Comparison of ENCODE assay signal across 9 mouse cellular contexts in genomic region chr10:84438049-84438422, GRCm38 (mm10). TPM values are rescaled to one million over a fixed set of nuclear protein-coding genes. Genes with fewer than 3 reads are reported as not detected.
DNase-seq lines count a peak whose midpoint lies in the region; ATAC-seq and TF ChIP-seq lines count a peak whose summit lies in the region.
"Had no signal": no experiment of that assay in that cellular context is flagged by ENCODE, and none has a peak within 500 bp of the region (broad histone marks: within the 10 kb centered on the region; RNA-seq: fewer than 3 reads in every experiment).

No protein-coding gene starts in this region.

- no peaks in the 10 kb centered on the region for H3K79me2 ChIP-seq in CH12.LX (replicated peaks; ENCODE audit: control insufficient read depth, extremely low read depth, insufficient read depth, poor library complexity, severe bottlenecking)

- intact Hi-C loops in heart, postnatal 14 days (cut with DNase I) = loop anchor here (1.0 to 5.0 kb wide), 5 partner anchors 43 to 619 kb away; no protein-coding TSS in a partner anchor

- WGBS in forebrain, embryonic 14.5 days = 0% methylated on average over 7 of the region's 7 CpGs
- WGBS in large intestine, adult 2 months = 2% methylated on average over 7 of the region's 7 CpGs
- WGBS in liver, postnatal 0 days (ENCODE audit: insufficient replicate concordance) = 0% methylated on average over 7 of the region's 7 CpGs
- WGBS in neural tube, embryonic 14.5 days = 0% methylated on average over 7 of the region's 7 CpGs

- H3K9me3 ChIP-seq in CH12.LX (replicated peaks; ENCODE audit: low read length) = no peaks in the 10 kb centered on the region
- H3K9me3 ChIP-seq in forebrain, embryonic 14.5 days (replicated peaks; ENCODE audit: control insufficient read depth, low read length) = no peaks in the 10 kb centered on the region
- H3K9me3 ChIP-seq in liver, postnatal 0 days (ENCODE audit: low read length) = no peaks in the 10 kb centered on the region
- H3K9me3 ChIP-seq in neural tube, embryonic 14.5 days (ENCODE audit: control insufficient read depth, low read length) = no peaks in the 10 kb centered on the region
- H3K9me3 ChIP-seq: liver, embryonic 15.5 days had no signal

- peak; percentile 69 for ATAC-seq in forebrain, embryonic 14.5 days
- no peak for ATAC-seq in liver, postnatal 0 days
- peak; percentile 67 for ATAC-seq in neural tube, embryonic 14.5 days (ENCODE audit: low read depth)

- dilution Hi-C loops in CH12.LX (cut with MboI; ENCODE audit: extremely low pct_ligation_motif_present, extremely low pct_unique_long_range_greater_than_20kb, low sequenced_read_pairs) = no loop called here

- H3K4me3 ChIP-seq in CH12.LX (replicated peaks in 1 of 3; ENCODE audit: low read depth in 2 of 3, low read length in 2 of 3, poor library complexity in 1 of 3) = peak overlapping the region in 1 of 3 experiments; percentile 83
- H3K4me3 ChIP-seq in forebrain, embryonic 14.5 days (ENCODE audit: low read depth, low read length) = peak overlapping the region; percentile 84
- H3K4me3 ChIP-seq in liver, postnatal 0 days (ENCODE audit: low read depth, low read length) = no peak overlapping the region
- peak overlapping the region; percentile 86 for H3K4me3 ChIP-seq in neural tube, embryonic 14.5 days (ENCODE audit: low read depth, low read length)
- H3K4me3 ChIP-seq in testis, adult 2 months (ENCODE audit: control insufficient read depth, low read depth, low read length) = no peak overlapping the region
- H3K4me3 ChIP-seq: liver, embryonic 15.5 days had no signal

- H3K4me2 ChIP-seq in CH12.LX (ENCODE audit: insufficient read depth, low read depth, poor library complexity, severe bottlenecking) = peak overlapping the region; percentile 54
- H3K4me2 ChIP-seq in forebrain, embryonic 14.5 days (ENCODE audit: low read length) = peak overlapping the region; percentile 92
- H3K4me2 ChIP-seq in liver, postnatal 0 days (ENCODE audit: low read depth, low read length) = peak overlapping the region; percentile 40
- peak overlapping the region; percentile 89 for H3K4me2 ChIP-seq in neural tube, embryonic 14.5 days (ENCODE audit: low read depth, low read length)
- H3K4me2 ChIP-seq: liver, embryonic 15.5 days had no signal

- H3K9ac ChIP-seq in CH12.LX (ENCODE audit: insufficient read depth, low read depth) = no peak overlapping the region
- H3K9ac ChIP-seq in forebrain, embryonic 14.5 days (ENCODE audit: low read length) = peak overlapping the region; percentile 100
- no peak overlapping the region for H3K9ac ChIP-seq in liver, postnatal 0 days (replicated peaks)
- peak overlapping the region; percentile 100 for H3K9ac ChIP-seq in neural tube, embryonic 14.5 days (replicated peaks; ENCODE audit: low read depth, low read length)
- H3K9ac ChIP-seq: liver, embryonic 15.5 days had no signal

- in situ Hi-C loops in CH12.LX (cut with MboI; ENCODE audit: low pct_ligation_motif_present, low pct_unique_long_range_greater_than_20kb, low sequenced_read_pairs) = no loop called here

- no peak for TF ChIP-seq EP300 in CH12.LX (IDR thresholded peaks at IDR 0.05; ENCODE audit: low read length)
- TF ChIP-seq EP300 in liver, postnatal 0 days (IDR thresholded peaks at IDR 0.05; ENCODE audit: low read depth) = no peak

- DNase-seq in CH12.LX (ENCODE audit: extremely low read depth) = peak; percentile 94
- DNase-seq in c-Kit-positive CD71-positive TER-119-negative erythroid progenitor cells, embryonic 14.5 days (ENCODE audit: low read depth) = peak; percentile 50
- DNase-seq in forebrain, embryonic 14.5 days (ENCODE audit: low spot score) = peak; percentile 98
- peak; percentile 96 to 98 for DNase-seq in heart, postnatal 14 days
- DNase-seq in large intestine, adult 2 months (ENCODE audit: low read depth, low spot score) = peak; percentile 70
- DNase-seq in liver, postnatal 0 days = peak; percentile 91

- peak; percentile 96 for TF ChIP-seq RAD21 in CH12.LX (IDR thresholded peaks at IDR 0.05; ENCODE audit: low read depth, low read length)

- H3K27ac ChIP-seq in CH12.LX (ENCODE audit: insufficient read depth, low read depth) = no peak overlapping the region
- peak overlapping the region; percentile 89 for H3K27ac ChIP-seq in forebrain, embryonic 14.5 days (ENCODE audit: low read depth, low read length)
- no peak overlapping the region for H3K27ac ChIP-seq in liver, postnatal 0 days (ENCODE audit: low read depth)
- peak overlapping the region; percentile 82 for H3K27ac ChIP-seq in neural tube, embryonic 14.5 days (ENCODE audit: low read depth, low read length)
- H3K27ac ChIP-seq in testis, adult 2 months (ENCODE audit: control insufficient read depth, insufficient read depth, low read depth, low read length) = no peak overlapping the region
- H3K27ac ChIP-seq: liver, embryonic 15.5 days had no signal

- no peak for TF ChIP-seq POLR2A in CH12.LX (IDR thresholded peaks at IDR 0.05; ENCODE audit: low read depth, low read length)
- no peak for TF ChIP-seq POLR2A in testis, adult 2 months (IDR thresholded peaks at IDR 0.05; ENCODE audit: control insufficient read depth, low read depth, low read length)

- peaks cover 0 to 26% of the 10 kb centered on the region in 2 experiments for H3K36me3 ChIP-seq in CH12.LX (replicated peaks in 1 of 2; ENCODE audit: control insufficient read depth in 1 of 2, insufficient read depth in 1 of 2, low read length in 1 of 2)
- H3K36me3 ChIP-seq in forebrain, embryonic 14.5 days (ENCODE audit: control insufficient read depth, insufficient read depth, low read length) = peaks cover 8% of the 10 kb centered on the region; the same call in 1 of the 2 replicates
- no peaks in the 10 kb centered on the region for H3K36me3 ChIP-seq in liver, postnatal 0 days (replicated peaks; ENCODE audit: insufficient read depth, low read length)
- H3K36me3 ChIP-seq in neural tube, embryonic 14.5 days (ENCODE audit: control insufficient read depth, insufficient read depth, low read length) = no peaks in the 10 kb centered on the region
- no peaks in the 10 kb centered on the region for H3K36me3 ChIP-seq in testis, adult 2 months (ENCODE audit: control insufficient read depth, insufficient read depth, low read length)
- H3K36me3 ChIP-seq: liver, embryonic 15.5 days had no signal

- no peaks in the 10 kb centered on the region for H3K27me3 ChIP-seq in CH12.LX (replicated peaks)
- H3K27me3 ChIP-seq in forebrain, embryonic 14.5 days (replicated peaks; ENCODE audit: control insufficient read depth, insufficient read depth, low read length) = no peaks in the 10 kb centered on the region
- H3K27me3 ChIP-seq in liver, postnatal 0 days (ENCODE audit: insufficient read depth, low read length) = peaks cover 24% of the 10 kb centered on the region
- H3K27me3 ChIP-seq in neural tube, embryonic 14.5 days (ENCODE audit: control insufficient read depth, insufficient read depth, low read length) = no peaks in the 10 kb centered on the region; the same call in 1 of the 2 replicates
- no peaks in the 10 kb centered on the region for H3K27me3 ChIP-seq in testis, adult 2 months (ENCODE audit: control insufficient read depth, insufficient read depth, low read length)

- peaks cover 9 to 58% of the 10 kb centered on the region in 2 experiments; a peak in 3 of 4 replicates for H3K4me1 ChIP-seq in CH12.LX (ENCODE audit: control insufficient read depth in 1 of 2, insufficient read depth in 2 of 2)
- peaks cover 43% of the 10 kb centered on the region for H3K4me1 ChIP-seq in forebrain, embryonic 14.5 days (ENCODE audit: control insufficient read depth, insufficient read depth, low read length)
- peaks cover 6% of the 10 kb centered on the region for H3K4me1 ChIP-seq in liver, postnatal 0 days (ENCODE audit: insufficient read depth)
- H3K4me1 ChIP-seq in neural tube, embryonic 14.5 days (ENCODE audit: control insufficient read depth, insufficient read depth, low read length) = peaks cover 36% of the 10 kb centered on the region
- peaks cover 18% of the 10 kb centered on the region for H3K4me1 ChIP-seq in testis, adult 2 months (ENCODE audit: control insufficient read depth, insufficient read depth, low read length)

- TF ChIP-seq CTCF in CH12.LX (conservative IDR thresholded peaks at IDR 0.05 in 1 of 2, IDR thresholded peaks at IDR 0.05 in 1 of 2; ENCODE audit: low read depth in 2 of 2, low read length in 2 of 2) = peak; percentile 53 to 94
- peak; percentile 94 for TF ChIP-seq CTCF in liver, postnatal 0 days (IDR thresholded peaks at IDR 0.05; ENCODE audit: low read depth)
- peak; percentile 81; the same call in 1 of the 2 replicates for TF ChIP-seq CTCF in testis, adult 2 months (IDR thresholded peaks at IDR 0.05; ENCODE audit: control insufficient read depth, insufficient read depth, insufficient replicate concordance, low read depth, low read length)

TF ChIP-seq in CH12.LX, 34 proteins besides CTCF, POLR2A, EP300 and RAD21 (continues in another document):
- TF ChIP-seq SIN3A (IDR thresholded peaks at IDR 0.05; ENCODE audit: low read length) (peak; percentile 79), JUN (IDR thresholded peaks at IDR 0.05; ENCODE audit: insufficient read depth, low read depth, low read length) (no peak), MEF2A (IDR thresholded peaks at IDR 0.05; ENCODE audit: borderline replicate concordance, low read depth, low read length) (0 out of 2 replicates have a peak, but pooled peaks have one; percentile 32), KAT2A (IDR thresholded peaks at IDR 0.05; ENCODE audit: insufficient replicate concordance, low read length) (no peak), ZNF384 (IDR thresholded peaks at IDR 0.05; ENCODE audit: low read depth, low read length) (no peak), ETS1 (conservative IDR thresholded peaks at IDR 0.05; ENCODE audit: low read depth, low read length) (0 out of 2 replicates have a peak, but pooled peaks have one; percentile 12), USF1 (IDR thresholded peaks at IDR 0.05; ENCODE audit: low read depth, low read length) (no peak), TBP (conservative IDR thresholded peaks at IDR 0.05; ENCODE audit: low read depth, low read length) (no peak), NRF1 (IDR thresholded peaks at IDR 0.05; ENCODE audit: low read depth, low read length) (0 out of 2 replicates have a peak, but pooled peaks have one; percentile 15), BHLHE40 (IDR thresholded peaks at IDR 0.05; ENCODE audit: low read depth, low read length) (peak; percentile 9; the same call in 1 of the 2 replicates), MXI1 (IDR thresholded peaks at IDR 0.05; ENCODE audit: low read depth, low read length) (no peak), ZMIZ1 (IDR thresholded peaks at IDR 0.05; ENCODE audit: low read depth, low read length) (no peak)

RNA-seq across cellular contexts. Expression of gene Nuak1, which starts 2.4 kb away (rescaled TPM):
- 1.2 TPM in 2 replicates for total RNA-seq in CH12.LX (2012; rRNA removed)
- total RNA-seq in CH12.LX (2014; rRNA removed) = 1.4 and 1.6 TPM in 2 replicates
- 3.2 and 3.4 TPM in 2 replicates for polyA plus RNA-seq in CH12.LX (2012; ENCODE audit: insufficient read length, low read depth)
- 12.6 and 12.9 TPM in 2 replicates for polyA plus RNA-seq in forebrain, embryonic 14.5 days (2014; fragmentation: Nextera tagmentation; extraction: Ambion mirVana)
- total RNA-seq in heart, postnatal 14 days (2021) = 10 to 100 TPM; 19.9 to 20.6 TPM
- 1.5 and 3.5 TPM in 2 replicates for polyA plus RNA-seq in large intestine, adult 2 months (2012; rRNA removed)
- 0.13 and 0.20 TPM in 2 replicates for polyA plus RNA-seq in liver, postnatal 0 days (2015; fragmentation: Nextera tagmentation; extraction: Ambion mirVana)
- polyA plus RNA-seq in neural tube, embryonic 14.5 days (2014; fragmentation: Nextera tagmentation; extraction: Ambion mirVana) = 3.9 and 4.9 TPM in 2 replicates
- polyA plus RNA-seq in testis, adult 2 months (2012; rRNA removed) = 0.91 and 1.6 TPM in 2 replicates

Comparison
In these comparisons a context has a peak if more than half of its experiments do, and no peak if none do; other contexts are left out.
1. H3K27ac ChIP-seq: peak in forebrain, embryonic 14.5 days (single experiment) and neural tube, embryonic 14.5 days (single experiment); none in CH12.LX (single experiment), liver, postnatal 0 days (single experiment) and testis, adult 2 months (single experiment).
2. H3K4me2 ChIP-seq: peak in every context shown above with its lines; median percentile 92 in forebrain, embryonic 14.5 days; 89 in neural tube, embryonic 14.5 days; 54 in CH12.LX; 40 in liver, postnatal 0 days.
3. H3K4me3 ChIP-seq: peak in forebrain, embryonic 14.5 days (single experiment) and neural tube, embryonic 14.5 days (single experiment); none in liver, postnatal 0 days (single experiment) and testis, adult 2 months (single experiment).
4. H3K9ac ChIP-seq: peak in forebrain, embryonic 14.5 days (single experiment) and neural tube, embryonic 14.5 days (single experiment); none in CH12.LX (single experiment) and liver, postnatal 0 days (single experiment).
5. Peak in every context shown above with its lines, with median percentiles within 50 percentile points of each other: DNase-seq and CTCF ChIP-seq.